Mouse (Mus musculus) liver, adult 2 months (tissue): ENCODE measurements at regions not wholly inside any gene's neighbourhood (a gene's known extent, or its start where the extent isn't known, plus 50 kb on each side); places are given as distances from the start of the nearest gene placed in this dataset.

Experiments used
- CTCF ChIP-seq: fragments of 200-500 bp; IDR thresholded peaks from 2 replicates; pipeline ENCODE4 v1.5.1; 2011; ENCODE audit warnings: low read depth, low read length, control low read depth
- POLR2A ChIP-seq: fragments of 200-500 bp; IDR thresholded peaks from 2 replicates; pipeline ENCODE4 v1.6.1; 2011; ENCODE audit warnings: low read length, control low read depth; ENCODE audit not compliant: insufficient read depth; ENCODE audit errors: extremely low read depth

DNA sequence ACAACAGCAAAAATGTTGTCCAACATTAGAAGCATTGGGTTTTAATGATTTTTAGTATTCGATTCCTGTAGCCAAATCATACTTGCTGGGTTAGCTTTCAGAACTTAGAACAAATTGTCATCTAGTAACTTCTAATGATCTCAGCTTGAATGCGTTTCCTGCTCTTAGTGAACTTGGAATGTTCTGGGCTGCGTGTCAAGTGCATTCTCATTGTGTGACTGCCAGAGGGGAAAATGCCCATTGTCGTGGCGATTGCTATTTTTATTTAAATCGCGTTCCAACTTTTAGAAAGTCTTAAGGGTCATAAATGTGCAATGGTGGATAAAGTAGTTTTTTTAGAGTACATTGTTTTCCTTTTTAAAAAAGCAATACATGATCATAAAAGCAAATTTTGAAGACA lies 448.7 kb downstream of the Tns3 start:
- TF ChIP-seq CTCF (no peak), POLR2A (no peak)
